Mouse (Mus musculus): ENCODE results near the gene Npb. TPM values are rescaled to one million over a fixed set of nuclear protein-coding genes. Genes with fewer than 3 reads are reported as not detected.
A peak's percentile ranks its signal among the peaks of the same experiment; 100 is the strongest.

The Npb gene
- polyA plus RNA-seq, 1 experiment: 3.8 TPM

GRCm38 (mm10) chr11:120629341-120629730 lies 21.1 kb downstream of the Npb start:
- 3% methylated on average over 23 of the region's 23 CpGs for WGBS
- peaks cover 16% of the 10 kb centered on the region for H3K4me1 ChIP-seq (ENCODE audit: control insufficient read depth, insufficient read depth, low read length)
- peak overlapping the region; percentile 94 for H3K27ac ChIP-seq (ENCODE audit: control insufficient read depth, insufficient read depth, low read depth, low read length, poor library complexity)
- H3K4me3 ChIP-seq (replicated peaks; ENCODE audit: control insufficient read depth, low read depth, low read length): peak overlapping the region; percentile 86
- TF ChIP-seq CTCF (IDR thresholded peaks at IDR 0.05; ENCODE audit: control insufficient read depth, insufficient read depth, low read length) (no peak), POLR2A (IDR thresholded peaks at IDR 0.05; ENCODE audit: borderline replicate concordance, control insufficient read depth, low read depth, low read length) (peak; percentile 97; the same call in 1 of the 2 replicates)

- 0% methylated on average over 7 of the region's 7 CpGs for WGBS
- H3K27ac ChIP-seq (ENCODE audit: control insufficient read depth, insufficient read depth, low read depth, low read length, poor library complexity): peak overlapping the region; percentile 94
- no peak for TF ChIP-seq POLR2A (IDR thresholded peaks at IDR 0.05; ENCODE audit: borderline replicate concordance, control insufficient read depth, low read depth, low read length)
- no peak for TF ChIP-seq CTCF (IDR thresholded peaks at IDR 0.05; ENCODE audit: control insufficient read depth, insufficient read depth, low read length)
- peaks cover 16% of the 10 kb centered on the region for H3K4me1 ChIP-seq (ENCODE audit: control insufficient read depth, insufficient read depth, low read length)
- peak overlapping the region; percentile 86 for H3K4me3 ChIP-seq (replicated peaks; ENCODE audit: control insufficient read depth, low read depth, low read length)
Measured at GRCm38 (mm10) chr11:120629911-120630310, 21.6 kb downstream of the Npb start.

GRCm38 (mm10) chr11:120630401-120630871 lies 22.2 kb downstream of the Npb start:
- Histone ChIP-seq H3K4me3 (replicated peaks; ENCODE audit: control insufficient read depth, low read depth, low read length) (peak overlapping the region; percentile 86), H3K27ac (ENCODE audit: control insufficient read depth, insufficient read depth, low read depth, low read length, poor library complexity) (peak overlapping the region; percentile 94), H3K4me1 (ENCODE audit: control insufficient read depth, insufficient read depth, low read length) (peaks cover 12% of the 10 kb centered on the region)
- TF ChIP-seq CTCF (IDR thresholded peaks at IDR 0.05; ENCODE audit: control insufficient read depth, insufficient read depth, low read length): no peak
- 7% methylated on average over 5 of the region's 5 CpGs for WGBS

GRCm38 (mm10) chr11:120630881-120631725 lies 22.8 kb downstream of the Npb start:
- Histone ChIP-seq H3K4me3 (replicated peaks; ENCODE audit: control insufficient read depth, low read depth, low read length) (peak overlapping the region; percentile 57), H3K27ac (ENCODE audit: control insufficient read depth, insufficient read depth, low read depth, low read length, poor library complexity) (peak overlapping the region; percentile 94), H3K4me1 (ENCODE audit: control insufficient read depth, insufficient read depth, low read length) (peaks cover 10% of the 10 kb centered on the region)
- TF ChIP-seq POLR2A (IDR thresholded peaks at IDR 0.05; ENCODE audit: borderline replicate concordance, control insufficient read depth, low read depth, low read length) (no peak), CTCF (IDR thresholded peaks at IDR 0.05; ENCODE audit: control insufficient read depth, insufficient read depth, low read length) (no peak)
- WGBS: 6% methylated on average over 7 of the region's 7 CpGs

- H3K4me3 ChIP-seq (replicated peaks; ENCODE audit: control insufficient read depth, low read depth, low read length): peak overlapping the region; percentile 80
- peak overlapping the region; percentile 94 for H3K27ac ChIP-seq (ENCODE audit: control insufficient read depth, insufficient read depth, low read depth, low read length, poor library complexity)
- peaks cover 9% of the 10 kb centered on the region for H3K4me1 ChIP-seq (ENCODE audit: control insufficient read depth, insufficient read depth, low read length)
- 25% methylated on average over 4 of the region's 4 CpGs for WGBS
- TF ChIP-seq POLR2A (IDR thresholded peaks at IDR 0.05; ENCODE audit: borderline replicate concordance, control insufficient read depth, low read depth, low read length) (no peak), CTCF (IDR thresholded peaks at IDR 0.05; ENCODE audit: control insufficient read depth, insufficient read depth, low read length) (no peak)
Measured at GRCm38 (mm10) chr11:120631726-120632448, 23.6 kb downstream of the Npb start.

GRCm38 (mm10) chr11:120632559-120633519 lies 24.6 kb downstream of the Npb start:
- WGBS: under 1% methylated on average over 112 of the region's 116 CpGs
- peak overlapping the region; percentile 94 for H3K27ac ChIP-seq (ENCODE audit: control insufficient read depth, insufficient read depth, low read depth, low read length, poor library complexity)
- peaks cover 9% of the 10 kb centered on the region for H3K4me1 ChIP-seq (ENCODE audit: control insufficient read depth, insufficient read depth, low read length)
- TF ChIP-seq CTCF (IDR thresholded peaks at IDR 0.05; ENCODE audit: control insufficient read depth, insufficient read depth, low read length) (no peak), POLR2A (IDR thresholded peaks at IDR 0.05; ENCODE audit: borderline replicate concordance, control insufficient read depth, low read depth, low read length) (peak; percentile 65; the same call in 1 of the 2 replicates)
- H3K4me3 ChIP-seq (replicated peaks; ENCODE audit: control insufficient read depth, low read depth, low read length): peak overlapping the region; percentile 80

GRCm38 (mm10) chr11:120633520-120634343 lies 25.5 kb downstream of the Npb start, which contains the start of gene Mafg:
TSS of gene Mafg (minus strand) at chr11:120633600.
- Histone ChIP-seq H3K4me3 (replicated peaks; ENCODE audit: control insufficient read depth, low read depth, low read length) (peak within 1 kb of the TSS; percentile 80), H3K4me1 (ENCODE audit: control insufficient read depth, insufficient read depth, low read length) (peaks cover 9% of the 10 kb centered on the region), H3K27ac (ENCODE audit: control insufficient read depth, insufficient read depth, low read depth, low read length, poor library complexity) (peak within 1 kb of the TSS; percentile 94)
- 15% methylated on average over 58 of the region's 58 CpGs for WGBS
- no peak for TF ChIP-seq CTCF (IDR thresholded peaks at IDR 0.05; ENCODE audit: control insufficient read depth, insufficient read depth, low read length)
- TF ChIP-seq POLR2A (IDR thresholded peaks at IDR 0.05; ENCODE audit: borderline replicate concordance, control insufficient read depth, low read depth, low read length): peak; percentile 43; the same call in 1 of the 2 replicates
